Mouse (Mus musculus): ENCODE data around the gene Auts2. TPM values are rescaled to one million over a fixed set of nuclear protein-coding genes. Genes with fewer than 3 reads are reported as not detected.

Gene Auts2
- total and polyA plus RNA-seq, 3 experiments, result not detected

GRCm38 (mm10) chr5:131584260-131585135 lies 958.6 kb downstream of the Auts2 start:
- in situ Hi-C loops (cut with MboI; ENCODE audit: low pct_ligation_motif_present, low pct_unique_long_range_greater_than_20kb, low sequenced_read_pairs) (no loop called here), dilution Hi-C loops (cut with MboI; ENCODE audit: extremely low pct_ligation_motif_present, extremely low pct_unique_long_range_greater_than_20kb, low sequenced_read_pairs) (no loop called here)
- Histone ChIP-seq H3K79me2 (replicated peaks; ENCODE audit: control insufficient read depth, extremely low read depth, insufficient read depth, poor library complexity, severe bottlenecking) (no peaks in the 10 kb centered on the region), H3K36me3 (replicated peaks in 1 of 2; ENCODE audit: control insufficient read depth in 1 of 2, insufficient read depth in 1 of 2, low read length in 1 of 2) (no peaks in the 10 kb centered on the region), H3K9me3 (replicated peaks; ENCODE audit: low read length) (peaks cover 88% of the 10 kb centered on the region), H3K27me3 (replicated peaks) (no peaks in the 10 kb centered on the region), H3K9ac (ENCODE audit: insufficient read depth, low read depth) (no peak overlapping the region), H3K4me2 (ENCODE audit: insufficient read depth, low read depth, poor library complexity, severe bottlenecking) (no peak overlapping the region), H3K27ac (ENCODE audit: insufficient read depth, low read depth) (no peak overlapping the region), H3K4me1 (ENCODE audit: control insufficient read depth in 1 of 2, insufficient read depth in 2 of 2) (no peaks in the 10 kb centered on the region), H3K4me3 (replicated peaks in 1 of 3; ENCODE audit: low read depth in 2 of 3, low read length in 2 of 3, poor library complexity in 1 of 3) (no peak overlapping the region)
- DNase-seq (ENCODE audit: extremely low read depth), result no peak
- TF ChIP-seq RAD21 (IDR thresholded peaks at IDR 0.05; ENCODE audit: low read depth, low read length), result no peak
- no peak for TF ChIP-seq ZMIZ1 (IDR thresholded peaks at IDR 0.05; ENCODE audit: low read depth, low read length)
- no peak for TF ChIP-seq NELFE (IDR thresholded peaks at IDR 0.05; ENCODE audit: low read depth, low read length)
- TF ChIP-seq CTCF (conservative IDR thresholded peaks at IDR 0.05 in 1 of 2, IDR thresholded peaks at IDR 0.05 in 1 of 2; ENCODE audit: low read depth in 2 of 2, low read length in 2 of 2), result no peak

GRCm38 (mm10) chr5:131581110-131582050 lies 961.8 kb downstream of the Auts2 start:
- in situ Hi-C loops (cut with MboI; ENCODE audit: low pct_ligation_motif_present, low pct_unique_long_range_greater_than_20kb, low sequenced_read_pairs) (no loop called here), dilution Hi-C loops (cut with MboI; ENCODE audit: extremely low pct_ligation_motif_present, extremely low pct_unique_long_range_greater_than_20kb, low sequenced_read_pairs) (no loop called here)
- DNase-seq (ENCODE audit: extremely low read depth), result no peak
- no peaks in the 10 kb centered on the region for H3K36me3 ChIP-seq (replicated peaks in 1 of 2; ENCODE audit: control insufficient read depth in 1 of 2, insufficient read depth in 1 of 2, low read length in 1 of 2)
- H3K9me3 ChIP-seq (replicated peaks; ENCODE audit: low read length), result peaks cover 90% of the 10 kb centered on the region
- H3K27me3 ChIP-seq (replicated peaks), result no peaks in the 10 kb centered on the region
- H3K4me1 ChIP-seq (ENCODE audit: control insufficient read depth in 1 of 2, insufficient read depth in 2 of 2), result no peaks in the 10 kb centered on the region
- TF ChIP-seq ZMIZ1 (IDR thresholded peaks at IDR 0.05; ENCODE audit: low read depth, low read length) (no peak), CHD1 (IDR thresholded peaks at IDR 0.05; ENCODE audit: low read depth, low read length) (no peak), TBP (conservative IDR thresholded peaks at IDR 0.05; ENCODE audit: low read depth, low read length) (no peak), MAFK (IDR thresholded peaks at IDR 0.05; ENCODE audit: insufficient replicate concordance, low read length) (no peak), JUN (IDR thresholded peaks at IDR 0.05; ENCODE audit: insufficient read depth, low read depth, low read length) (no peak), USF2 (conservative IDR thresholded peaks at IDR 0.05; ENCODE audit: low read depth, low read length) (no peak), GABPA (IDR thresholded peaks at IDR 0.05; ENCODE audit: insufficient replicate concordance, low read depth, low read length) (no peak), RAD21 (IDR thresholded peaks at IDR 0.05; ENCODE audit: low read depth, low read length) (no peak), ZNF384 (IDR thresholded peaks at IDR 0.05; ENCODE audit: low read depth, low read length) (no peak), ETS1 (conservative IDR thresholded peaks at IDR 0.05; ENCODE audit: low read depth, low read length) (no peak), ZC3H11A (IDR thresholded peaks at IDR 0.05; ENCODE audit: low read depth, low read length) (no peak), JUND (conservative IDR thresholded peaks at IDR 0.05; ENCODE audit: low read depth, low read length) (no peak), NELFE (IDR thresholded peaks at IDR 0.05; ENCODE audit: low read depth, low read length) (no peak), MEF2A (IDR thresholded peaks at IDR 0.05; ENCODE audit: borderline replicate concordance, low read depth, low read length) (no peak), CHD2 (IDR thresholded peaks at IDR 0.05; ENCODE audit: low read length) (no peak), MXI1 (IDR thresholded peaks at IDR 0.05; ENCODE audit: low read depth, low read length) (no peak), BHLHE40 (IDR thresholded peaks at IDR 0.05; ENCODE audit: low read depth, low read length) (no peak), POLR2A (IDR thresholded peaks at IDR 0.05; ENCODE audit: low read depth, low read length) (no peak), RCOR1 (conservative IDR thresholded peaks at IDR 0.05; ENCODE audit: low read depth, low read length) (no peak)
- H3K79me2 ChIP-seq (replicated peaks; ENCODE audit: control insufficient read depth, extremely low read depth, insufficient read depth, poor library complexity, severe bottlenecking), result no peaks in the 10 kb centered on the region
- no peak overlapping the region for H3K9ac ChIP-seq (ENCODE audit: insufficient read depth, low read depth)
- H3K4me3 ChIP-seq (replicated peaks in 1 of 3; ENCODE audit: low read depth in 2 of 3, low read length in 2 of 3, poor library complexity in 1 of 3), result no peak overlapping the region
- no peak overlapping the region for H3K4me2 ChIP-seq (ENCODE audit: insufficient read depth, low read depth, poor library complexity, severe bottlenecking)
- H3K27ac ChIP-seq (ENCODE audit: insufficient read depth, low read depth), result no peak overlapping the region

All from CH12.LX (cell line).